ENCODE assay signal across 10 mouse cellular contexts in genomic region chr9:106201895-106202294, GRCm38 (mm10). TPM values are rescaled to one million over a fixed set of nuclear protein-coding genes. Genes with fewer than 3 reads are reported as not detected.
DNase-seq lines count a peak whose midpoint lies in the region; ATAC-seq and TF ChIP-seq lines count a peak whose summit lies in the region.
"Had no signal": no experiment of that assay in that cellular context is flagged by ENCODE, and none has a peak within 500 bp of the region (broad histone marks: within the 10 kb centered on the region; RNA-seq: fewer than 3 reads in every experiment).

No protein-coding gene starts in this region.

- WGBS in kidney, embryonic 14.5 days, result 89% methylated on average over 3 of the region's 3 CpGs
- 89% methylated on average over 3 of the region's 3 CpGs for WGBS in embryonic facial prominence, embryonic 11.5 days
- 75% methylated on average over 3 of the region's 3 CpGs for WGBS in hindbrain, postnatal 0 days
- WGBS in midbrain, embryonic 16.5 days, result 91% methylated on average over 3 of the region's 3 CpGs

- no peaks in the 10 kb centered on the region; the same call in 1 of the 2 replicates for H3K36me3 ChIP-seq in kidney, embryonic 14.5 days (ENCODE audit: control insufficient read depth, insufficient read depth, low read length)
- no peaks in the 10 kb centered on the region for H3K36me3 ChIP-seq in embryonic facial prominence, embryonic 11.5 days (replicated peaks; ENCODE audit: control insufficient read depth, insufficient read depth, low read depth, low read length)
- no peaks in the 10 kb centered on the region for H3K36me3 ChIP-seq in hindbrain, postnatal 0 days (ENCODE audit: insufficient read depth, low read length)
- H3K36me3 ChIP-seq in midbrain, embryonic 16.5 days (ENCODE audit: control insufficient read depth, insufficient read depth, low read length), result no peaks in the 10 kb centered on the region

- H3K4me1 ChIP-seq in kidney, embryonic 14.5 days (ENCODE audit: control insufficient read depth, insufficient read depth, low read length), result peaks cover 31% of the 10 kb centered on the region
- peaks cover 8% of the 10 kb centered on the region for H3K4me1 ChIP-seq in embryonic facial prominence, embryonic 11.5 days (ENCODE audit: control insufficient read depth, insufficient read depth, low read length)
- H3K4me1 ChIP-seq in hindbrain, postnatal 0 days (ENCODE audit: insufficient read depth, low read length), result peaks cover 16% of the 10 kb centered on the region
- peaks cover 31% of the 10 kb centered on the region for H3K4me1 ChIP-seq in midbrain, embryonic 16.5 days (ENCODE audit: control insufficient read depth, insufficient read depth, low read length)

- no peak for DNase-seq in kidney, postnatal 36 days
- DNase-seq in embryonic facial prominence, embryonic 11.5 days (ENCODE audit: low spot score), result no peak
- no peak for DNase-seq in hindbrain, postnatal 0 days (ENCODE audit: low spot score)
- DNase-seq in cerebellum, adult 9-11 months, result no peak
- no peak for DNase-seq in spleen, adult 12 weeks (ENCODE audit: low spot score)
- DNase-seq in cerebellum, adult 18-20 months, result no peak
- DNase-seq: gastrocnemius, postnatal 36 days; lung, adult 18-20 months had no signal

- peak overlapping the region; percentile 62; the same call in 1 of the 2 replicates for H3K4me2 ChIP-seq in kidney, embryonic 14.5 days (replicated peaks; ENCODE audit: low read depth, low read length)
- peak overlapping the region; percentile 55; the same call in 1 of the 2 replicates for H3K4me2 ChIP-seq in embryonic facial prominence, embryonic 11.5 days (ENCODE audit: low read depth, low read length)
- H3K4me2 ChIP-seq in hindbrain, postnatal 0 days (ENCODE audit: low read depth, low read length), result peak overlapping the region; percentile 64
- peak overlapping the region; percentile 76; the same call in 1 of the 2 replicates for H3K4me2 ChIP-seq in midbrain, embryonic 16.5 days (ENCODE audit: low read length)

- no peak overlapping the region for H3K4me3 ChIP-seq in kidney, embryonic 14.5 days (ENCODE audit: low read length)
- H3K4me3 ChIP-seq in embryonic facial prominence, embryonic 11.5 days (ENCODE audit: low read depth, low read length), result no peak overlapping the region
- H3K4me3 ChIP-seq in hindbrain, postnatal 0 days (ENCODE audit: low read length), result peak overlapping the region; percentile 45; the same call in 1 of the 2 replicates
- no peak overlapping the region for H3K4me3 ChIP-seq in midbrain, embryonic 16.5 days (ENCODE audit: low read depth, low read length)

- no peaks in the 10 kb centered on the region for H3K27me3 ChIP-seq in kidney, embryonic 14.5 days (ENCODE audit: control insufficient read depth, insufficient read depth, low read length)
- no peaks in the 10 kb centered on the region for H3K27me3 ChIP-seq in embryonic facial prominence, embryonic 11.5 days (ENCODE audit: control insufficient read depth, insufficient read depth, low read length)
- no peaks in the 10 kb centered on the region for H3K27me3 ChIP-seq in hindbrain, postnatal 0 days (ENCODE audit: insufficient read depth, low read length)
- H3K27me3 ChIP-seq in midbrain, embryonic 16.5 days (ENCODE audit: control insufficient read depth, insufficient read depth, low read depth, low read length), result no peaks in the 10 kb centered on the region

- ATAC-seq in kidney, embryonic 14.5 days (ENCODE audit: low FRiP score, low TSS enrichment), result no peak
- ATAC-seq in embryonic facial prominence, embryonic 11.5 days (replicated peaks; ENCODE audit: insufficient number of reproducible peaks, low FRiP score, low TSS enrichment, low read depth), result no peak
- no peak for ATAC-seq in hindbrain, postnatal 0 days
- no peak for ATAC-seq in midbrain, embryonic 16.5 days

- TF ChIP-seq CTCF in hindbrain, postnatal 0 days (IDR thresholded peaks at IDR 0.05; ENCODE audit: low read depth), result no peak

- no peaks in the 10 kb centered on the region for H3K9me3 ChIP-seq in kidney, embryonic 14.5 days (ENCODE audit: control insufficient read depth, low read length)
- no peaks in the 10 kb centered on the region for H3K9me3 ChIP-seq in embryonic facial prominence, embryonic 11.5 days (replicated peaks; ENCODE audit: control insufficient read depth, low read length)
- H3K9me3 ChIP-seq in hindbrain, postnatal 0 days (ENCODE audit: low read length), result no peaks in the 10 kb centered on the region
- H3K9me3 ChIP-seq in midbrain, embryonic 16.5 days (replicated peaks; ENCODE audit: control insufficient read depth, low read length, poor library complexity, severe bottlenecking), result no peaks in the 10 kb centered on the region

- H3K9ac ChIP-seq in kidney, embryonic 14.5 days (ENCODE audit: low read depth, low read length), result peak overlapping the region; percentile 37; the same call in 1 of the 2 replicates
- no peak overlapping the region for H3K9ac ChIP-seq in embryonic facial prominence, embryonic 11.5 days (replicated peaks; ENCODE audit: low read length)
- peak overlapping the region; percentile 62; the same call in 1 of the 2 replicates for H3K9ac ChIP-seq in hindbrain, postnatal 0 days (replicated peaks; ENCODE audit: low read length)
- no peak overlapping the region for H3K9ac ChIP-seq in midbrain, embryonic 16.5 days (ENCODE audit: low read depth, low read length)

- no peak overlapping the region; the same call in 1 of the 2 replicates for H3K27ac ChIP-seq in kidney, embryonic 14.5 days (ENCODE audit: low read depth, low read length)
- no peak overlapping the region for H3K27ac ChIP-seq in embryonic facial prominence, embryonic 11.5 days (replicated peaks; ENCODE audit: low read depth, low read length)
- H3K27ac ChIP-seq in hindbrain, postnatal 0 days, result no peak overlapping the region
- H3K27ac ChIP-seq in midbrain, embryonic 16.5 days (ENCODE audit: low read length), result no peak overlapping the region

RNA-seq across cellular contexts. Expression of gene Twf2, which starts 1.0 kb away (rescaled TPM):
- polyA plus RNA-seq in kidney, embryonic 14.5 days (2014; fragmentation: Nextera tagmentation; extraction: Ambion mirVana), result 77.9 and 80.8 TPM in 2 replicates
- 66.5 and 75.5 TPM in 2 replicates for polyA plus RNA-seq in embryonic facial prominence, embryonic 11.5 days (2014; fragmentation: Nextera tagmentation; extraction: Ambion mirVana)
- total RNA-seq in hindbrain, postnatal 0 days (2014; rRNA removed), result 57.4 and 72.6 TPM in 2 replicates
- 42.0 and 43.9 TPM in 2 replicates for polyA plus RNA-seq in hindbrain, postnatal 0 days (2015; fragmentation: Nextera tagmentation; extraction: Ambion mirVana)
- polyA plus RNA-seq in midbrain, embryonic 16.5 days (2015; fragmentation: Nextera tagmentation; extraction: Ambion mirVana), result 49.5 and 52.1 TPM in 2 replicates

RNA-seq across cellular contexts. Expression of gene Ppm1m, which starts 2.3 kb away (rescaled TPM):
- 36.4 and 43.1 TPM in 2 replicates for polyA plus RNA-seq in kidney, embryonic 14.5 days (2014; fragmentation: Nextera tagmentation; extraction: Ambion mirVana)
- polyA plus RNA-seq in embryonic facial prominence, embryonic 11.5 days (2014; fragmentation: Nextera tagmentation; extraction: Ambion mirVana), result 25.8 and 29.1 TPM in 2 replicates
- total RNA-seq in hindbrain, postnatal 0 days (2014; rRNA removed), result 19.0 and 23.3 TPM in 2 replicates
- 18.5 and 21.2 TPM in 2 replicates for polyA plus RNA-seq in hindbrain, postnatal 0 days (2015; fragmentation: Nextera tagmentation; extraction: Ambion mirVana)
- polyA plus RNA-seq in midbrain, embryonic 16.5 days (2015; fragmentation: Nextera tagmentation; extraction: Ambion mirVana), result 16.6 and 16.7 TPM in 2 replicates

RNA-seq across cellular contexts. Expression of gene Tlr9, which starts 20.5 kb away (rescaled TPM):
- polyA plus RNA-seq in kidney, embryonic 14.5 days (2014; fragmentation: Nextera tagmentation; extraction: Ambion mirVana), result 0.14 TPM in 1 of 2 replicates, not detected in the other
- polyA plus RNA-seq in embryonic facial prominence, embryonic 11.5 days (2014; fragmentation: Nextera tagmentation; extraction: Ambion mirVana), result not detected in 2 replicates
- 0.36 and 0.37 TPM in 2 replicates for total RNA-seq in hindbrain, postnatal 0 days (2014; rRNA removed)
- 0.09 and 0.11 TPM in 2 replicates for polyA plus RNA-seq in hindbrain, postnatal 0 days (2015; fragmentation: Nextera tagmentation; extraction: Ambion mirVana)
- not detected in 2 replicates for polyA plus RNA-seq in midbrain, embryonic 16.5 days (2015; fragmentation: Nextera tagmentation; extraction: Ambion mirVana)

RNA-seq across cellular contexts. Expression of gene Wdr82, which starts 31.2 kb away (rescaled TPM):
- polyA plus RNA-seq in kidney, embryonic 14.5 days (2014; fragmentation: Nextera tagmentation; extraction: Ambion mirVana), result 27.1 and 38.1 TPM in 2 replicates
- 32.9 and 33.0 TPM in 2 replicates for polyA plus RNA-seq in embryonic facial prominence, embryonic 11.5 days (2014; fragmentation: Nextera tagmentation; extraction: Ambion mirVana)
- 240 and 243 TPM in 2 replicates for total RNA-seq in hindbrain, postnatal 0 days (2014; rRNA removed)
- polyA plus RNA-seq in hindbrain, postnatal 0 days (2015; fragmentation: Nextera tagmentation; extraction: Ambion mirVana), result 29.1 and 32.6 TPM in 2 replicates
- 35.5 and 35.9 TPM in 2 replicates for polyA plus RNA-seq in midbrain, embryonic 16.5 days (2015; fragmentation: Nextera tagmentation; extraction: Ambion mirVana)

RNA-seq across cellular contexts. Expression of gene Glyctk, which starts 44.0 kb away (rescaled TPM):
- polyA plus RNA-seq in kidney, embryonic 14.5 days (2014; fragmentation: Nextera tagmentation; extraction: Ambion mirVana), result 1.3 and 4.2 TPM in 2 replicates
- polyA plus RNA-seq in embryonic facial prominence, embryonic 11.5 days (2014; fragmentation: Nextera tagmentation; extraction: Ambion mirVana), result 2.2 and 2.3 TPM in 2 replicates
- total RNA-seq in hindbrain, postnatal 0 days (2014; rRNA removed), result 1.3 and 1.8 TPM in 2 replicates
- polyA plus RNA-seq in hindbrain, postnatal 0 days (2015; fragmentation: Nextera tagmentation; extraction: Ambion mirVana), result 1.2 and 1.7 TPM in 2 replicates
- 3.5 and 3.9 TPM in 2 replicates for polyA plus RNA-seq in midbrain, embryonic 16.5 days (2015; fragmentation: Nextera tagmentation; extraction: Ambion mirVana)

Comparison
In these comparisons a context has a peak if more than half of its experiments do, and no peak if none do; other contexts are left out.
1. H3K9ac ChIP-seq: peak in kidney, embryonic 14.5 days (single experiment) and hindbrain, postnatal 0 days (single experiment); none in embryonic facial prominence, embryonic 11.5 days (single experiment) and midbrain, embryonic 16.5 days (single experiment).
2. Peak in every context shown above with its lines, with median percentiles within 50 percentile points of each other: H3K4me2 ChIP-seq.